Mouse (Mus musculus) intestine, embryonic 15.5 days (tissue): ENCODE measurements around the gene Paqr5. TPM values are rescaled to one million over a fixed set of nuclear protein-coding genes. Genes with fewer than 3 reads are reported as not detected.

ENCODE experiments used
- ATAC-seq: fragments of 200-750 bp; cut with Nextera tagmentation; 2 replicates; pipeline ENCODE4 v1.8.0; 2017; ENCODE audit warnings: moderate TSS enrichment, moderate library complexity
- H3K27ac ChIP-seq: fragments of 300-500 bp; sonication (generic); 2 replicates; pipeline ENCODE4 v1.5.1; 2015; ENCODE audit warnings: mild to moderate bottlenecking, inconsistent platforms
- H3K27me3 ChIP-seq: fragments of 300-500 bp; sonication (generic); replicated peaks from 2 replicates; pipeline ENCODE4 v1.6.1; 2015; ENCODE audit warnings: inconsistent platforms
- H3K36me3 ChIP-seq: fragments of 300-500 bp; sonication (generic); 2 replicates; pipeline ENCODE4 v1.6.1; 2015; ENCODE audit warnings: inconsistent platforms
- H3K4me1 ChIP-seq: fragments of 300-500 bp; sonication (generic); replicated peaks from 2 replicates; pipeline ENCODE4 v1.6.1; 2015; ENCODE audit warnings: inconsistent platforms
- H3K4me2 ChIP-seq: fragments of 300-500 bp; sonication (generic); replicated peaks from 2 replicates; pipeline ENCODE4 v1.6.1; 2015; ENCODE audit warnings: mild to moderate bottlenecking, inconsistent platforms
- H3K4me3 ChIP-seq: fragments of 300-500 bp; sonication (generic); replicated peaks from 2 replicates; pipeline ENCODE4 v1.5.1; 2015; ENCODE audit warnings: inconsistent platforms
- H3K9ac ChIP-seq: fragments of 300-500 bp; sonication (generic); 2 replicates; pipeline ENCODE4 v1.6.1; 2015; ENCODE audit warnings: inconsistent platforms
- H3K9me3 ChIP-seq: fragments of 300-500 bp; sonication (generic); 2 replicates; pipeline ENCODE4 v1.6.1; 2016; ENCODE audit warnings: inconsistent platforms
- WGBS: fragments of 180-500 bp; shearing (Covaris S2); methylation state at CpG from one replicate; pipeline ENCODE4 v1.1.7; 2015; 5-methylcytosine and 5-hydroxymethylcytosine counted together
- polyA plus RNA-seq: library from polyadenylated mRNA; unstranded; fragments of >200 nt; fragmentation: Nextera tagmentation; extraction: Ambion mirVana; gene quantifications from 2 replicates; pipeline ENCODE4 v1.2.1, GENCODE M21; 2015

Paqr5 gene
- polyA plus RNA-seq = 7.6 and 9.6 TPM in 2 replicates

- Histone ChIP-seq H3K4me3 (peak within 1 kb of the TSS; percentile 48), H3K4me1 (peaks cover 26% of the 10 kb centered on the region), H3K27me3 (0 out of 2 replicates have a peak, but pooled peaks cover 3% of the 10 kb centered on the region), H3K36me3 (no peaks in the 10 kb centered on the region), H3K27ac (0 out of 2 replicates have a peak within 1 kb of the TSS, but pooled peaks have one; percentile 11), H3K9ac (peak within 1 kb of the TSS; percentile 34), H3K4me2 (peak within 1 kb of the TSS; percentile 91), H3K9me3 (no peaks in the 10 kb centered on the region)
- peak; percentile 93 for ATAC-seq
- WGBS = under 1% methylated on average over 32 of the region's 32 CpGs
Measured at GRCm38 (mm10) chr9:62026600-62026999, at the start of gene Paqr5. TSS of gene Paqr5 (minus strand) at chr9:62026856.

- Histone ChIP-seq H3K27me3 (no peaks in the 10 kb centered on the region), H3K9ac (no peak overlapping the region), H3K9me3 (no peaks in the 10 kb centered on the region), H3K36me3 (no peaks in the 10 kb centered on the region), H3K4me2 (no peak overlapping the region), H3K4me1 (no peaks in the 10 kb centered on the region), H3K27ac (no peak overlapping the region), H3K4me3 (no peak overlapping the region)
- WGBS = 84% methylated on average over 3 of the region's 3 CpGs
- ATAC-seq = no peak
Measured at GRCm38 (mm10) chr9:62062234-62062633, 35.6 kb upstream of the Paqr5 start.

- Histone ChIP-seq H3K36me3 (no peaks in the 10 kb centered on the region), H3K27ac (no peak overlapping the region), H3K4me2 (no peak overlapping the region), H3K27me3 (no peaks in the 10 kb centered on the region), H3K9me3 (no peaks in the 10 kb centered on the region), H3K4me3 (no peak overlapping the region), H3K4me1 (no peaks in the 10 kb centered on the region), H3K9ac (no peak overlapping the region)
- WGBS = 97% methylated on average over 2 of the region's 2 CpGs
- no peak for ATAC-seq
Measured at GRCm38 (mm10) chr9:62060431-62060830, 33.8 kb upstream of the Paqr5 start.

GRCm38 (mm10) chr9:62059941-62060340 is 33.3 kb upstream of the Paqr5 start:
- no peak overlapping the region for H3K4me3 ChIP-seq
- H3K27ac ChIP-seq = no peak overlapping the region
- H3K36me3 ChIP-seq = no peaks in the 10 kb centered on the region
- H3K4me1 ChIP-seq = no peaks in the 10 kb centered on the region
- no peak overlapping the region for H3K4me2 ChIP-seq
- ATAC-seq = no peak
- H3K9me3 ChIP-seq = no peaks in the 10 kb centered on the region
- WGBS = 93% methylated on average over 11 of the region's 11 CpGs
- no peaks in the 10 kb centered on the region for H3K27me3 ChIP-seq
- H3K9ac ChIP-seq = no peak overlapping the region

- no peak overlapping the region for H3K9ac ChIP-seq
- no peaks in the 10 kb centered on the region for H3K27me3 ChIP-seq
- no peaks in the 10 kb centered on the region for H3K4me1 ChIP-seq
- no peaks in the 10 kb centered on the region for H3K9me3 ChIP-seq
- H3K36me3 ChIP-seq = no peaks in the 10 kb centered on the region
- WGBS = 71% methylated on average over 7 of the region's 7 CpGs
- ATAC-seq = no peak
- no peak overlapping the region for H3K27ac ChIP-seq
- H3K4me2 ChIP-seq = no peak overlapping the region
- H3K4me3 ChIP-seq = no peak overlapping the region
Measured at GRCm38 (mm10) chr9:62057881-62058506, 31.3 kb upstream of the Paqr5 start.

GRCm38 (mm10) chr9:62056206-62056605 is 29.6 kb upstream of the Paqr5 start:
- no peaks in the 10 kb centered on the region for H3K27me3 ChIP-seq
- H3K36me3 ChIP-seq = no peaks in the 10 kb centered on the region
- H3K4me3 ChIP-seq = no peak overlapping the region
- H3K27ac ChIP-seq = no peak overlapping the region
- WGBS = 86% methylated on average over 2 of the region's 2 CpGs
- no peak overlapping the region for H3K4me2 ChIP-seq
- H3K9ac ChIP-seq = no peak overlapping the region
- ATAC-seq = no peak
- no peaks in the 10 kb centered on the region for H3K4me1 ChIP-seq
- no peaks in the 10 kb centered on the region for H3K9me3 ChIP-seq

GRCm38 (mm10) chr9:62050801-62051200 is 24.1 kb upstream of the Paqr5 start:
- H3K4me2 ChIP-seq = no peak overlapping the region
- ATAC-seq = no peak
- no peaks in the 10 kb centered on the region for H3K36me3 ChIP-seq
- H3K4me3 ChIP-seq = no peak overlapping the region
- H3K27me3 ChIP-seq = no peaks in the 10 kb centered on the region
- H3K9ac ChIP-seq = no peak overlapping the region
- no peaks in the 10 kb centered on the region for H3K9me3 ChIP-seq
- H3K27ac ChIP-seq = no peak overlapping the region
- H3K4me1 ChIP-seq = no peaks in the 10 kb centered on the region
- 55% methylated on average over 4 of the region's 4 CpGs for WGBS

GRCm38 (mm10) chr9:62049166-62049565 is 22.5 kb upstream of the Paqr5 start:
- Histone ChIP-seq H3K4me3 (no peak overlapping the region), H3K9me3 (no peaks in the 10 kb centered on the region), H3K4me1 (no peaks in the 10 kb centered on the region), H3K36me3 (no peaks in the 10 kb centered on the region), H3K4me2 (no peak overlapping the region), H3K27me3 (no peaks in the 10 kb centered on the region), H3K27ac (no peak overlapping the region), H3K9ac (no peak overlapping the region)
- ATAC-seq = no peak
- 69% methylated on average over 8 of the region's 8 CpGs for WGBS

- Histone ChIP-seq H3K4me3 (no peak overlapping the region), H3K27ac (no peak overlapping the region), H3K9ac (no peak overlapping the region), H3K36me3 (no peaks in the 10 kb centered on the region), H3K4me1 (no peaks in the 10 kb centered on the region), H3K9me3 (no peaks in the 10 kb centered on the region), H3K27me3 (no peaks in the 10 kb centered on the region), H3K4me2 (no peak overlapping the region)
- no peak for ATAC-seq
- WGBS = 80% methylated on average over 3 of the region's 3 CpGs
Measured at GRCm38 (mm10) chr9:62042167-62042566, 15.5 kb upstream of the Paqr5 start.

GRCm38 (mm10) chr9:62040008-62040608 is 13.5 kb upstream of the Paqr5 start:
- Histone ChIP-seq H3K27ac (no peak overlapping the region), H3K27me3 (no peaks in the 10 kb centered on the region), H3K9ac (no peak overlapping the region), H3K36me3 (no peaks in the 10 kb centered on the region), H3K4me2 (peak overlapping the region; percentile 40; the same call in 1 of the 2 replicates), H3K9me3 (no peaks in the 10 kb centered on the region), H3K4me1 (no peaks in the 10 kb centered on the region), H3K4me3 (no peak overlapping the region)
- 8% methylated on average over 20 of the region's 20 CpGs for WGBS
- peak; percentile 77 for ATAC-seq

- ATAC-seq = no peak
- H3K36me3 ChIP-seq = no peaks in the 10 kb centered on the region
- H3K27ac ChIP-seq = no peak overlapping the region
- WGBS = 79% methylated on average over 1 of the region's 1 CpGs
- no peak overlapping the region for H3K4me2 ChIP-seq
- H3K9me3 ChIP-seq = no peaks in the 10 kb centered on the region
- no peaks in the 10 kb centered on the region for H3K27me3 ChIP-seq
- no peak overlapping the region for H3K4me3 ChIP-seq
- H3K4me1 ChIP-seq = no peaks in the 10 kb centered on the region
- no peak overlapping the region for H3K9ac ChIP-seq
Measured at GRCm38 (mm10) chr9:62035806-62036205, 9.2 kb upstream of the Paqr5 start.

GRCm38 (mm10) chr9:62032206-62032605 is 5.5 kb upstream of the Paqr5 start:
- Histone ChIP-seq H3K27ac (no peak overlapping the region), H3K9me3 (no peaks in the 10 kb centered on the region), H3K9ac (no peak overlapping the region), H3K4me1 (peaks cover 2% of the 10 kb centered on the region), H3K4me2 (no peak overlapping the region), H3K36me3 (no peaks in the 10 kb centered on the region), H3K4me3 (no peak overlapping the region), H3K27me3 (no peaks in the 10 kb centered on the region)
- WGBS = 93% methylated on average over 3 of the region's 3 CpGs
- no peak for ATAC-seq

- H3K27ac ChIP-seq = no peak overlapping the region
- 0 out of 2 replicates have a peak, but pooled peaks cover 3% of the 10 kb centered on the region for H3K27me3 ChIP-seq
- no peaks in the 10 kb centered on the region for H3K9me3 ChIP-seq
- WGBS = 52% methylated on average over 3 of the region's 3 CpGs
- no peaks in the 10 kb centered on the region for H3K36me3 ChIP-seq
- ATAC-seq = no peak
- H3K4me3 ChIP-seq = no peak overlapping the region
- no peak overlapping the region for H3K4me2 ChIP-seq
- H3K4me1 ChIP-seq = peaks cover 23% of the 10 kb centered on the region
- H3K9ac ChIP-seq = no peak overlapping the region
Measured at GRCm38 (mm10) chr9:62028072-62028471, 1.4 kb upstream of the Paqr5 start.
